Mouse (Mus musculus) thymus, postnatal 36 days (tissue): ENCODE data around the gene Ube4a.
A peak's percentile ranks its signal among the peaks of the same experiment; 100 is the strongest.

Experiments
- DNase-seq, 2 experiments: peaks; one replicate each; pipeline ENCODE4 v3.0.0; 2022; ENCODE audit warnings: mixed read lengths in 2 of 2

The Ube4a gene

GRCm38 (mm10) chr9:44965126-44965832 lies at the start of gene Ube4a:
Gene Ube4a, minus strand, starts transcription at chr9:44965600.
- DNase-seq, result peak; percentile 99

- DNase-seq, result peak; percentile 33 to 57
Observed at GRCm38 (mm10) chr9:45014879-45015278, 49.5 kb upstream of the Ube4a start.

DNA sequence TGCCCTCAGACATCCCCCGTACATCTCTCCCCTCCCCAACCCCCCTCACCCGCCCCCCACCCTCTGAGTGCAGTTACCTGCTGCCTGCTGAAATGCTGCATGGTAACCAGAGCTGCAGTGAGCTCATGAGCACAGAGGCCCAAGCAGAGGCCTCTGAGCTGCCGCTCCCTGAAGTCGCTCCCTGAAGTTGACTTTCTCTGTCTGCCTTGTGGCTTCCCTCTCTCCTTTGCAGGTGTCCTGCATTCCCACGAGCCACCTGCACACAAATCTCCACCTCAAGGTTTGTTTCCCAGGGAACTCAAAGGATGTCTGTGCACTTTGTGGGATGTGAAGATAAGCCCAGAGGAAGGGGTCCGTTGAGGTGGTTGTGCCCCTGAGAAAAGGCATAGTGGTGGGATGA lies 45.9 kb upstream of the Ube4a start:
- peak; percentile 34 to 51 for DNase-seq

DNA sequence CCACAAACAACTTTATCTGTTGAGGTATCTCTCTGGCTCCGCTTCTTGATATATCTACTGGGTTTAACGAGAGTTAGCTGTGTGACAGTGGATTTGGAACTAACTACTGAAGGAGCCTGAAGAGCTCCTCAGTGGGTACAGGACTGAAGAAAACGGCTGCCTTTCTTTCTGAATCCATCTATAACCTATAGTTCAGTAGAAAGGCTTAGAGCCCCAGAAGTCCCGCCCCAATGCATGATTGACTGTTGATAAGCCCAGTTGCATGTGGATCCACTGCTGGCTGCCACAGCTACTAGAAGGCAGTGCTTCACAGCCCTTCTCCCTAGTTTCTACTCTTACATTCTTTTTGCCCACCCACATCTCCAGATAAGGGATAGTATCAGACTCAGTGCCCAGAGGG lies 45.1 kb upstream of the Ube4a start:
- DNase-seq, result peak; percentile 67 to 80

DNA sequence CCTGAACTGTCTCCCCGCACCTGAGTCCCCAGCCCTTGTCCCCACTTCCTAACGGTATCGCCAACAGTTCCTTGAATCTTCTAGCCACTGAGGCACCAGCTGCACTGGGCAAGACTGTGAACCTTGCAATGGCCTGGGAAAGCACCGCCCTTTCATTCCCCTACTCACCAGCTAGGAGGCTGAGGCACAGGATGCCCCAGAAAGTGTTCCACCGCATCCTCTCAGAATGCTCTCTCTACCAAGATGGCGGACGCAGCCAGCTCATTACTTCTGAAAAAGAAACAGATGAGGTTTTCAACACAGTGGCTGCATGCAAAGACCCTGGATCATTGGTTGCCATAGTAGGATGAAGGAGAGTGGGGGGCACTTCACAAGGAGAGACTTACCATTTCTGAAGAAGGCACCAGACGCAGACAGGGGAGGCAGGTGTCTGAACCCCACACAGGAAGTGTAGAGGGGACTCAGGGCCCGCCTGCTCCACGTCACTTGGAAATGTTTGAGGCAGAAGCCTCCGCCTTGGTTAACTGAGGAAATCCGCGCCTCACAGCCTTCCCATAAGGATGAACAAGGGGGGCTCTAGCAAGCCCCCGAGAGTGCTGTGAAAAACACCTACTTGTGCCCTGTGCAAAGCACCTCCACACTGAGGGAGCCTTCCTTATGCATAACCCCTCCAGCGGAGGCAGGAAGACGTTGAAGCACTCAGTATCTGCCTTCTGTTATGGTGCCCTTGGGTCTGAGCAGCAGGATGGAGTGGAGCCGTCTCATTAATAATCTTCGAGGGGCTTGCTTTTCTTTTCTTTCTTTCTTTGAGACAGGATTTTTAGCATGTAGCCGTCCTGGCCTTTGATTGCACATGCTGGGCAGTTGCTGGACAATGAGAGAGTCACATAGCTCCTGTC lies 44.0 kb upstream of the Ube4a start, which contains the start of gene Cd3e:
Cd3e (minus strand) TSS at position 448 of the 899 bp plus-strand sequence.
- peak; percentile 82 to 88 for DNase-seq

DNA sequence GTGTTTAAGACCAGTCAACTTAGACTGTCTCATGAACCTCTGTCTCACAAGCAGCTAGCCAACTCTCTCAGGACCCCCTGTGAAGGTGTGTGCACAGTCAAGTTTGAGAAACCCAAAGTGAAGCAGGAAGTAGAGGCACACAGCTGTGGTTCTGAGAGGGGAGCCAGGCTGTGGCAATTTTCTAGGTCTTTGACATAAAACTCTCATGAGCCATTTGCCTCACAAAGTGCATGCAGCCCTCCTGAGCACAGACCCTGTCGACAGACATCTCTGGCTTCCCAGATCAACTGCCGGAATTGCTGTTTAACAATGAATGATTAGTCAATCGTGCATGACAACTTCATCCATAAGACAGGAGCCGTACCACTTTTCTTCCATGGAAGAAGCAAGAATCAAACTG lies 42.9 kb upstream of the Ube4a start:
- peak; percentile 65 to 76 for DNase-seq

DNA sequence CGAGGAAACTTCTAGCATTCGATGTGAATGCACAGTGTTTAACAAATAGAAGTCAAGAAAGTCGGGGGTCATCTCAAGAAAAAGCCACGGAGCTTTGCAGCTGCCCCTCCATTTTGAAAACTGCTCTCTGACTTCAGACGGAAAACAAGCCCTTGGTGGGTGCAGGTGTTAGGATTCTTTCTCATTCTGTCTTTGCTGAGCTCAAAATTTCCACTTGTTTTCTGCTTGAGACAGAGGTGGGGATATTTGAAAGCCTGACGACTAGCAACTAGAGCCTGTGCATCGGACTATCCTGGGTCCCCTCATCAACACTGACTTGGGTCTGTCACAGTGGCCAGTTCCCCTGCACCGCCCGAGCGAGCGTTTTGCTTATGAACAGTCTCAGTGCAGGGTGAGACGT lies 42.0 kb upstream of the Ube4a start:
- peak in 1 of 2 experiments; percentile 42 for DNase-seq

DNA sequence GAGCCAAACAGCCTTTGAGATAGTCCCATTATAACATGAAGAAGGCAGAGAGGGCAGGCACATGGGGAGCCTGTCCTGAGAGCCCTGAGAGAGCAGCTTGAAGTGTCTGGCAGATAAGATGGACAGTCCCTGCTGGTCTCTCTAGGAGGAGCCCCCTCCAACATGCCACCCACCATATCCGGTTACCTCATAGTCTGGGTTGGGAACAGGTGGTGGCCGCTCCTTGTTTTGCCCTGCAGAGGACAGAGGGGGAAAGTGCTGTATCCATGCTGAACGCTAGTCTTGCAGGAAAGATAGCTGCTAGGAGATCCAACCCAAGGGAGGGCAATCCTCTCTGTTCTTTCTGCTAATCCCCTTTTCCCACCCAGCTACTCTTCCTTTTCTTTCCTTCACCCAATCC lies 34.8 kb upstream of the Ube4a start:
- DNase-seq, result peak in 1 of 2 experiments; percentile 24

- DNase-seq, result peak in 1 of 2 experiments; percentile 32
Observed at GRCm38 (mm10) chr9:44999776-45000175, 34.4 kb upstream of the Ube4a start.

GRCm38 (mm10) chr9:44999171-44999570 lies 33.8 kb upstream of the Ube4a start:
- DNase-seq, result peak; percentile 42 to 57

DNA sequence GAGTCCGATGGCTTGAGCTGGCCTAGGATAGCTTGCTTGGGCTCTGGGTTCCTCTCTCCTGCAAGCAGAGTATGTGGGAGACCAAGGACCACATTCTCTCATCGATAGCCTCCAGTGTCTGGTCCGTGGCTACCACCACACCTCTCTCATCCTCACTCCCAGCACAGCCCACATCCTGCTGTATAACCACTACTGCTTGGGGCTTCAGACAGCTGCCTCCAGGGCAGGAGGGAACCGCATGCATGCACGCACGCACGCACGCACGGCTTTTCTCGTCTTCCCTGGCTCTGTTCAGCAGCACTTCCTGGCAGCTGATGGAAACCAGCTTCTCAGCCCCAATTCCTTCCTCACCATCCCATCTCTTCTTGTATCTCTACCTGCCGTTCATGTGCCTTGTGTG lies 32.7 kb upstream of the Ube4a start:
- peak; percentile 52 to 67 for DNase-seq

GRCm38 (mm10) chr9:44996590-44996989 lies 31.2 kb upstream of the Ube4a start:
- peak; percentile 48 to 76 for DNase-seq

GRCm38 (mm10) chr9:44994962-44995361 lies 29.6 kb upstream of the Ube4a start:
- DNase-seq, result no peak

DNA sequence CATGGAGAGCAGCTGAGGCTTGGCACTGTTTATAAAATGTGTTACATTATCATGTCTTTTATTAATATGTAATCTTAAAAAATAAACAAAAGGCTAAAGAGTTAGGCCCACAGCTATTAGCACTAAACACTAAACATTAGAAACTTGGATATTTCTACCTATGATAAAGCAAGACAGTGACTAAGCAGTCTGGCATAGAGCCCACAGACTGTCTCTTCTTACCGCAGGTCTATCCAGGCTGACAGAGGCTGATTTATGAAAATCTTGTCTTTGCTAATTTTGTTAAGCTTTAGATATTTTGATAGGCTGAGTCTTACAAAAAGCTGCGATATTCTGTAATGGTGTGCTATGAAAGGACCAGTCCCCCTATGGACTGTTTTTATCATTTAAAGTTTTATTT lies 27.9 kb upstream of the Ube4a start:
- DNase-seq, result no peak

GRCm38 (mm10) chr9:44992271-44992670 lies 26.9 kb upstream of the Ube4a start:
- DNase-seq, result peak in 1 of 2 experiments; percentile 1

DNA sequence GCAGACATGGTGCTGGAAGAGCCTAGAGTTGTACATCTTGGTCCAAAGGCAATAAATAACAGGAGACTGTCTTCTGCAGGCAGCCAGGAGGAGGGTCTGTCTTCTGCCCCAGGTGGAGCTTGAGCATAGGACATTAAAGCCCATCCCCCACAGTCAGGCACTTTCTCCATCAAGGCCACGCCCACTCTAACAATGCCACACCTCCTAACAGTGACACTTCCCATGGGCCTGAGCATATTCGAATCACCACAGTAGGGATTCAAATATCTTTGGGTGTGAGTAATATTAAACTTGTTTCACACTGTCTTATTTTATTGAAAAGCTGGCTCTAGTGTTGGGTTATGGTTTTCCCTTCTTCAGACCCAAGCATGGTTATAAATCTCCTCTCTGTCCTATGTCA lies 26.4 kb upstream of the Ube4a start:
- DNase-seq, result peak in 1 of 2 experiments; percentile 4

GRCm38 (mm10) chr9:44986976-44987375 lies 21.6 kb upstream of the Ube4a start:
- DNase-seq, result peak; percentile 32 to 45

GRCm38 (mm10) chr9:44986242-44986781 lies 20.9 kb upstream of the Ube4a start:
- peak; percentile 83 to 90 for DNase-seq

- peak; percentile 58 to 60 for DNase-seq
Observed at GRCm38 (mm10) chr9:44985721-44986161, 20.3 kb upstream of the Ube4a start.

DNA sequence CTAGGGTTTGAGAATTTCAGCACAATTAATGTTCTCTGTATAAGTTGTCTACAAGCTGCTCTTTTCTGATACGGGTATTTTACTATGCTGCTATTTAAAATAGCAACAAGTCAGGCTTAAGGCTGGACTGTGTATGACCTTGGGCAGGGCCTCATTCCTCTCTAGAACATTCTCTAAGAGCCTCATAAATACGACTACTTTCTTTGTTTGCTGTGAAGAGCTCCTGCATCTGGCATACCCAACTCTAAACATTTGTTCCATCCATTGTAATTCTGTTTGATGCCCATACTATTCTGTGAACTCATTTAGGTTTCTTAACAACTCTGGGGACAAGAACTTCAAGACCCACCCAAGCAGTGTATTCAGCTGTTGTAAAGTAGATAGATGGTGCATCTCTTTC lies 17.6 kb upstream of the Ube4a start:
- peak in 1 of 2 experiments; percentile 2 for DNase-seq

DNA sequence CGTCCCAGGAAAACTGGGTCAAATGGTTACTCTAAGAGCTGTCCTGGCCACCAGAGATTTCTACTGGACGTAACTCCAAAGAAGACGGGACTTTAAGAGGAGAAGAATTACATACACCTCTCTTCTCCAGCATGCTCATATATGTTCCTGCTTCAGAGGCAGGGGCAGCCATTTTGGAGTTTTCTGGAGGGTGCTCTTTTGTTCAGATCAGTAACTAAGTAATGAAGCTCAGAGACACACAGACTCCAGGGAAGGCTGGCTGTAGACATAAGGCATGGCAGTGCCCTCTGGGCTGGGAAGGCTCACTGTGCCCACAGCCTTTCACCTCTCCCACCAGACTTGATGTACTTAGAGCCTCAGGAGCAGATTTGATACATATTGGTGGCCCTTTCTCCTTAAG lies 17.1 kb upstream of the Ube4a start:
- peak; percentile 52 to 58 for DNase-seq

- DNase-seq, result no peak
Observed at GRCm38 (mm10) chr9:44982081-44982480, 16.7 kb upstream of the Ube4a start.

GRCm38 (mm10) chr9:44981676-44982075 lies 16.3 kb upstream of the Ube4a start, which contains the start of gene Cd3d:
Gene Cd3d, plus strand, starts transcription at chr9:44981786.
- peak; percentile 67 to 68 for DNase-seq
